Mouse (Mus musculus) cerebellum, postnatal 36 days (tissue): ENCODE results near the gene Cyp2c65.
"Not testable (repeated sequence)": the region's sequence is repeated elsewhere in the genome, so short reads cannot be mapped to it uniquely, and the experiment has no call there.

Source experiments
- DNase-seq, 2 experiments: peaks; one replicate each; pipeline ENCODE4 v3.0.0; 2021 to 2022; ENCODE audit warnings: mixed read lengths in 2 of 2

Gene Cyp2c65

DNA sequence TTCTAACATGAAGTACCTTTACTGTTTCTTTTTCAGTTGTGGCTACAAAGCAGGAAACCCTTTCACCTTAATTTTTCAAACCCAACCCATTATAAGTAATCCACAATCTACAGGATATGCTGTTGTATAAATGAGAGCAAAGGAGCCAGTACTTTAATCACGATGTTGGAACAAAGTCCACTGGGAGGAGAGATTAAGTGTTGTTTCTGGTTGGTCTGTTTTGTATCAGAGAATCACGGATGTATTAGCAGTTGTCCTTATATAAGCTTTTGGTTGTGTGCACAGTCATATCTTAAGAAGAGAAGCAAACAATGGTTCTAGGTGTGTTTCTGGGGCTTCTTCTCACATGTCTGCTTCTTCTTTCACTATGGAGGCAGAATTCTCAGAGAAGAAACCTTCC lies at the start of gene Cyp2c65:
Gene Cyp2c65, plus strand, starts transcription at position 297 of the 400 bp plus-strand sequence.
- DNase-seq, result no peak

DNA sequence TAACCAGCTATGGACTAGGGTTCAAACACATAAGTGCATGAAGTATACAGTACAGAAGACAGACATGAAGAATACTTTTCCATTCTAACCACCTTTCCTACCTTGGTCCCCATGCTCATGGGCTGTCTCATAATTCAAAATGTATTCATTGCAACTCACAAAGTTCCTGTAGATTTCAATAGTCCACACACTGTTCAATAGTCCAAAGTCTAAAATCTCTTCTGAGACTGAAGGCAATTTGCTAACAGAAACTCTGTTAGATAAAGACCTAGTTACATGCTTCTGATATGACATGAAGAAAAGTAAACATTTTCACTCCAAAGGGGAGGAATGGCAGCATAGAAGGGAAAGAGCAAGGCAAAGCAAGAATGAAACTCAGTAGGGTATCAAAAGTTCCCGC lies 2.9 kb upstream of the Cyp2c65 start:
- no peak for DNase-seq

DNA sequence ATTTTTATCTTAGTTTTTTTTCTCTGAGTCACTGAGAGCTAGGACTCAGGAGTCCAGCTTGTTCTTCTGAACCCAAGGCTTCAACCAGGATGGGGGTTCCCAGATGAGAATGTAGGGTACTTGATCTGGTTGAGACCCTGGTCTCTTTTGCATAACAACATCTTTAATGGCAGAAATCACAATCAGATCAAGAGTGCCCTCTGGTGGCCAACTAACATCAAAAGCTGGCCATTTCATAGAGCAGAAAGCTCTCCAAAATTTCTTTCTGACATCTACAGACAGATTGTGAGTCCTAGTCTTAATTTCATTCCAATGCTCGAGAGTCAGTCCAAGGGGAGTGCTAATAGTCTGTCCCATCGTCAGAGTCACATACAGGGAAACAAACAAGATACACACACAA lies 38.0 kb downstream of the Cyp2c65 start:
- not testable (repeated sequence) for DNase-seq

DNA sequence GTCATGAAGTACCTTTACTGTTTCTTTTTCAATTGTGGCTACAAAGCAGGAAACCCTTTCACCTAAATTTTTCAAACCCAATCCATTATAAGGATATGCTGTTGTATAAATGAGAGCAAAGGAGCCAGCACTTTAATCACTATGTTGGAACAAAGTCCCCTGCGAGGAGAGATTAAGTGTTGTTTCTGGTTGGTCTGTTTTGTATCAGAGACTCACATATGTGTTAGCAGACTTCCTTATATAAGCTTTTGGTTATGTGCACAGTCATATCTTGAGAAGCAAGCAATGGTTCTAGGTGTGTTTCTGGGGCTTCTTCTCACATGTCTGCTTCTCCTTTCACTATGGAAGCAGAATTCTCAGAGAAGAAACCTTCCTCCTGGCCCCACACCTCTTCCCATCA lies 52.8 kb downstream of the Cyp2c65 start, which contains the start of gene Cyp2c66:
Gene Cyp2c66, plus strand, starts transcription at position 255 of the 400 bp plus-strand sequence.
- DNase-seq, result no peak
